Mouse (Mus musculus) intestine, embryonic 16.5 days (tissue): ENCODE measurements around the gene Clca4a. TPM values are rescaled to one million over a fixed set of nuclear protein-coding genes. Genes with fewer than 3 reads are reported as not detected.

Experiments used
- polyA plus RNA-seq: library from polyadenylated mRNA; unstranded; fragments of >200 nt; fragmentation: Nextera tagmentation; extraction: Ambion mirVana; gene quantifications from 2 replicates; pipeline ENCODE4 v1.2.1, GENCODE M21; 2015

Gene Clca4a
- polyA plus RNA-seq, 1 experiment from 2014 or later = not detected

Other genes with a start within 250 kb of the Clca4a start
- 5.4 and 5.5 TPM in 2 replicates for gene Clca3a1, start 214.1 kb downstream of the Clca4a start, polyA plus RNA-seq
- gene Clca3a2, start 155.6 kb downstream of the Clca4a start, polyA plus RNA-seq = 0.48 and 0.64 TPM in 2 replicates
- gene Clca3b, start 125.7 kb downstream of the Clca4a start, polyA plus RNA-seq = 5.2 and 6.4 TPM in 2 replicates
- 69.2 and 140 TPM in 2 replicates for gene Clca4b, start 42.5 kb downstream of the Clca4a start, polyA plus RNA-seq
- gene Clca1, start 57.7 kb upstream of the Clca4a start, polyA plus RNA-seq = 115 and 130 TPM in 2 replicates
- gene Clca2, start 124.4 kb upstream of the Clca4a start, polyA plus RNA-seq = 0.12 and 0.17 TPM in 2 replicates
- gene Odf2l, start 143.5 kb upstream of the Clca4a start, polyA plus RNA-seq = 13.1 and 14.7 TPM in 2 replicates